Mouse (Mus musculus) embryonic fibroblast, embryonic 13.5 days (primary cell): ENCODE results near the gene Acpp.

Experiments used
- CTCF ChIP-seq: IDR thresholded peaks from 2 replicates; pipeline ENCODE4 v1.5.1; 2011; ENCODE audit warnings: mild to moderate bottlenecking, control low read depth, low read length, moderate library complexity, borderline replicate concordance; ENCODE audit not compliant: insufficient read depth
- POLR2A ChIP-seq: IDR thresholded peaks from 2 replicates; pipeline ENCODE4 v1.6.1; 2011; ENCODE audit warnings: low read depth, mild to moderate bottlenecking, control low read depth, low read length, moderate library complexity

DNA sequence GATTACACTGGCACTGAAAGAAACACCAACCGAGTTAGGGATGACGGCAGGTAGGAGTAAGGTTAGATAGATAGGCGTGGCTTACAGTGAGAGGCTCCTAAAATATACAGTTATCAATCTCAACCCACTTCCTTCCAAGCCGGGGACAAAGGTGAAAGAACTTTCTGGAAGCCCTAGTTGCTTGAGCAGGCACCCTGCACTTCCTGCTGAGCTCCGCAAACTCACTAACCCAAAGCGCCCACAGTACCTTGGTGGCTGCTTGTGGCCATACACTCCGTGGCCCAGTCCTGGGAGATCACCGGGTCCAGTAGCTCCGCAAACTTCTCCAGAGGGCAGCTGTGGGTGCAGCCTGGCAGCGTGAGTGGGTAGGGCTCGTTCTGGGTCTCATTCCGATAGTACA lies 37.0 kb downstream of the Acpp start:
- TF ChIP-seq POLR2A (no peak), CTCF (no peak)
